Mouse (Mus musculus): Measurements from ENCODE around the gene Hoxc5.

DNA sequence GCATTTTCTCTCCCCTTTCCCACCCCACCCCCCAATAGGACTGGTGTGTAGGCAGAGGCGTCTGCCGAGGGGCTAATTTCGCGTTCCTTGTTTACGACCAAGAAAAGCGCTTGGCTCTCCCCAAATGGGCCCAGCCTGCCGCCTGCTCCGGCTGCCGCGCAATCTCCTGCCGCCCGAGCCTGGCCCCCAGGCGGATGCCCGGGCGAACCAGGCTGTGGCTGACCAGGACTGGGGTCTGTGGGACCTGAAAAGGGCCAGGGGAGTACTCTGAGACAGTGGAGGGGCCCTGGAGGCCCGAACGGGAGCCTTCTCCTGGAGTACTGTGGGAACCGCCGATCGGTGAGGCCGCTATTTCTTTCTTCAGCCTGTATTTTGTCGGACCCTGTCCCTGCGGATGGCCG, 33.3 kb downstream of the Hoxc5 start:
- TF ChIP-seq EP300 (IDR thresholded peaks at IDR 0.05; ENCODE audit: low read depth): no peak
- TF ChIP-seq CTCF (IDR thresholded peaks at IDR 0.05; ENCODE audit: low read depth): no peak

Data from liver, postnatal 0 days (tissue).